Mouse (Mus musculus) bone marrow macrophage, adult 2 months (primary cell): ENCODE results near the gene Brd3.

ENCODE experiments used
- CTCF ChIP-seq: IDR thresholded peaks from 2 replicates; pipeline ENCODE4 v1.5.1; 2012; ENCODE audit warnings: low read depth, mild to moderate bottlenecking, low read length, moderate library complexity
- POLR2A ChIP-seq: IDR thresholded peaks from 2 replicates; pipeline ENCODE4 v1.6.1; 2012; ENCODE audit warnings: mild to moderate bottlenecking, low read depth, low read length, borderline replicate concordance

- TF ChIP-seq CTCF (no peak), POLR2A (no peak)
These were observed 37.5 kb downstream of the Brd3 start for GRCm38 (mm10) chr2:27469991-27470355.
